Mouse (Mus musculus) gastrocnemius, adult 8-10 months (tissue): ENCODE data around the gene Gja3. TPM values are rescaled to one million over a fixed set of nuclear protein-coding genes. Genes with fewer than 3 reads are reported as not detected.

Source experiments
- DNase-seq, 2 experiments: peaks; one replicate each; pipeline ENCODE4 v3.0.0; 2022; ENCODE audit warnings: low spot score in 2 of 2
- total RNA-seq, 4 experiments: library from RNA; stranded (reverse); gene quantifications; 2 replicates each; pipeline ENCODE4 v1.2.4; 2022

Gja3 gene
- total RNA-seq: under 1 TPM in 1 of 4 experiments, not detected in 3; 0.11 TPM

DNA sequence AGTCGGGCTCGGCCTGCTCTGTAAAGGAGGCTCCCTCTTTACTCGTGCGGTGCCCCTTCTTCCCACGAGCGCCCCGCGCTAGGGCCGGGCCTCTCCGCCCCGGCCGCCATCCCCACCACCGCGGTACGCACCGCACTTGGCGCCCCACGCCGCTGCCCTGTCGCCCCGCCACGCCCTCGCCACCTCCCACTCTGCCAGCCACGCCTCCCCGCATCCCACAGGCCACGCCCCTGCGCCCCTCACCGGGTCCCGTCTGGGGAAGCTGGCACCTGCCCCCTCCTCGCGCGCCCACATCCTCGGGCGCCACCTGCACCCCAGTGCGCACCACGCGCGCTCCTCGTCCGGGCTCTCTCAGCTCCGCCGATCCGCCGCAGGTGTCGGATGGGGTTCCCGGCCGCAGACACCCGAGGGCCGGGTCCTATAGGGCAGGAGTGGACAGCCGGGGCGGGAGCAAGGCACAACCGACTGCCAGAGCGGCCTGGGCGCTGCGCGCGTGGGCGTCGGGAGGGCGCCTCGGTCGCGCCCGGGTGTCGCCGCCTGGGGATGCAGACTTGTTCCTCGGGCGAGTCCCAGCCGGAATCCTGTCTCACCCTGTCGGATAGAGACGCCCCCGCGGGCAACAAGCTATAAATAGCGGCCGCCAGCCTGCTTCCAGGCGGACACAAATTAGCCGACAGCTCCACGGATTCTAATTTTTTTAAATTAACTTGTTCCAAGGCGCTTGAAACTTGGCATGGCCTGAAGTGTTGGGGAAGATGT lies at the start of gene Gja3:
Gja3 (minus strand) TSS at position 538 of the 759 bp plus-strand sequence.
- DNase-seq: no peak

DNA sequence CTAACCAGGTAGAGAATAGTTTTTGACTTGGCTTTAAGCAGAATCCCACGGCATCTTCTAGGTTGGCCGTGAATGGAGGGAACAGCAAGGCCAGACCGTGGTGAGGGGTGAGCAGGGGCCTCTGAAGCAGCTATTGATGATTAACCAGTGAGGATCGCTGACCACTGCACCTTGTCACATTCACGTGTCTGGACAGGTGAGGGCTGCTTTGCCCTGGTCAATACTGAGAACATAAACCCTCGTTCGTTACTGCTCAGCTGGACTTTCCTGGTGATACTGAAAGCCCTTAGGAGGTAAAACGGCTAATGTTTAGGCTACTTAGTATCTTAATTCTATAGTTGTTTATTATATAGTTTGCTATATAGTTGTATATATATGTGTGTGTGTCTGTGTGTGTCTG lies 49.2 kb upstream of the Gja3 start:
- no peak for DNase-seq

DNA sequence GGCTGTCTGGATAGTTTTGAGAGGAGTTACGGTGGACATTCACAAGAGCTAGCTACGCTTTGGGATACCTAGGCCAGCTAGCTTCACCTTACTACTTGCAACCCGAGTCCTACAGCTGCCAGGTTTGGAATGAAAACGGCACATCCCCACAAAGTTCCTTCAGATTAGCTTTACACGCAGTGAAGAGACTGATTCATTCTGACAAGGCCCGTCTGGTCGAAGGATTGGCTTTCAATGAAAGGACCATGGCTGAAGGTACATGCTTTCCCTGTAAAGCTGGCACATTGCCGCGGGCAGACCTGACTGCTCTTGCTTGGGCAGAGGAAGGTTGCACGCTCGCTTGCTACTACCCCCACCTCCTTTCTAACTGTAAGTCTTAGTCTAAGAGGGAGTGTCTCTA lies 47.8 kb upstream of the Gja3 start:
- DNase-seq: no peak

DNA sequence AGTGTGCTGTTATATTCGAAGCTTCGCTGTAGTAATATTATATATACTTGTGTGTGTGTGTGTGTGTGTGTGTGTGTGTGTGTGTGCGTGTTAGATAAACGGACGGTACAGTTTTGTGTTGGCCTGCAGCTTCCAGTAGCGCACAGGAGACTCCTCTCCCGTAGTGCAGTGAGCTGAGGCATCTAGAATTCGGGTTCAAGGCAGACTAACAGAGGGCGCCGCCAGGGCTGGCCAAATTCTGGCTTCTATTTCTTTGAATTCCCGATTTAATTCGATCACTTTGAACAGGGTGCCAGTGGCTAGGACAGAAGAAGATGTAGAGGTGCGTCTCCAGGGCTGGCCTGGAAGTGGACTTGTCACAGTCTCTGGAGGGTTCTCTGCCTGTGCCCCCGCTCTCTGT lies 47.2 kb upstream of the Gja3 start:
- DNase-seq: no peak

DNA sequence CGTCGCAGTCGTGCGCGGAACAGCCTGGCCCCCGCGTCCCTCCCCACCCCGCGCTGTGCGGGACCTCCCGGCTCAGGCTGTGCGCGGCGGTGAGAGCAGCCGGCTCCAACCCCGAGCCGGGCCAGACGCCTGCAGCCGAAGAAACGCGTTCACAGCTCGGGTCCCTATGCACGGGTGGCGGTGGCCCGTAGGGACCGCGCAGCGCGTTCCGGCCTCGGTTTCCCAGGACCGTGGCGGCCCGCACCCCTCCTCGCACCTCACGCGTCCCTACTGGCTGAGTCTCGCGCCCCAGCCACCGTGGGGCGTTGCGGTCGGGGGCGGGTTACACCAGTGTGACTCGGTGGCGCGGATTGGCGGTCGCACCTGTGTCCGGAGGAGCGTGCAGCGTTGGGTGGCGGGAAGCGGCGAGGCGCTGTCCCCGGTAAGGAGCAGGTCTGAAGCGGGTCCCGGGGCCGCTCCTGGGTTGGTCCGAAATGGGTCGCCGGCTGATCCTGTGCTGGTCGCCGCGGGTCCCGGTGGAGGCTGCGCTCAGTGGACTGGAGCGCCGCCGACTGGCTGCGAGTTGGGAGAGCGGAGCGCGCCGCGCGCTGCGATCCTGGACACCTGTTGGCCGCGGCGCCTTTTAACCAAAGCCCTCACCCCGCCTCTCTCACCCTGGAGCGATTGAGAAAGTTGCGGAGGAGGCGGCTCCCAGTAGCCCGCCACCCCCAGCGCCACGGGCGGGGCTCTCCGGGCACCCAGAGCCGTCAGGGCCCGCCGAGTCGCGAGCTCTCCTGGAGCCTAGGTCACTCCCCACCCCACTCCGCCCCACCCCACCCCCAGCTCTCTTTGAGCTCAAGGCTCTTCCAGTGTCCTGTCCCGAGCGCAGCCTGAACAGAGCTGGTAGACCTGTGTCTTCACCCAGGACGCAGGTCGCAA lies 46.5 kb upstream of the Gja3 start, which contains the start of gene Gjb2:
Gjb2 (minus strand) TSS at position 597 of the 918 bp plus-strand sequence.
- no peak for DNase-seq

DNA sequence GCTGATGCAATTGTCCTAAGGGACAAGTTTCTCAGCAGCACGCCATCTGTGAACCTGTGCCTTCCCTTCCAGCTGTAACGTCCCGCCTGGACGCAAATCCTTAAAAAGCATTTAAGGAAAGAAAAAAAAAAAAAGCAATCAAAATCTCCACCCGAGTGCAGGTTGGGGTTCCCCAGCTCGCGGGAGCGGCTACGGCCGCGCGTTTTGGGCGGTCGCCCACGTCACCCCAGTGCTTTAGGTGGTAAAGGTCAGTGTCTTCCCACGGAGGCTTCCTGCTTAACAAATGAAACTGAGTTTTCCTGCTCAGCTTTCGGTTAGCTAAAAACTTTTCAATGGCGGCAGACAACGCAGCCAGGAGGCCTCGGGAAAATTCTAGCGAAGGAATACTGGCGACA lies 45.8 kb upstream of the Gja3 start:
- no peak for DNase-seq

DNA sequence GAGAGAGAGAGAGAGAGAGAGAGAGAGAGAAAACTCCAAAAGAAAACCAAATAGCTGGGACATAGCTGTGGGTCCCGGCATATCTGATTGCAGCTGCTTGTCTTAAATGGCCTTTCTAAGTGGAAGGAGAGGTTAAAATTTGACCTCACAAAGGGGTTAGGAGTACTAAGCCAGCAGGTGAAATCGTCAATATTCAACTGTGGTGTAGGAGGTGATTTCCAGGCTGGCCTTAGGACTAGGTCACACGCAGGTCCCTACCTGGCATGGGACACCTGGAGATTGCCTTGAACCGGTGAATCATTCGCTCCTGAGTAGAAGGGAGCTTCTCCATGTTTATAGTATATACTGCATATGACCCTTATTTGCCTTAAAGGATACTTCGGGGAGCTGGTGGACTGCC lies 45.2 kb upstream of the Gja3 start:
- DNase-seq: no peak

DNA sequence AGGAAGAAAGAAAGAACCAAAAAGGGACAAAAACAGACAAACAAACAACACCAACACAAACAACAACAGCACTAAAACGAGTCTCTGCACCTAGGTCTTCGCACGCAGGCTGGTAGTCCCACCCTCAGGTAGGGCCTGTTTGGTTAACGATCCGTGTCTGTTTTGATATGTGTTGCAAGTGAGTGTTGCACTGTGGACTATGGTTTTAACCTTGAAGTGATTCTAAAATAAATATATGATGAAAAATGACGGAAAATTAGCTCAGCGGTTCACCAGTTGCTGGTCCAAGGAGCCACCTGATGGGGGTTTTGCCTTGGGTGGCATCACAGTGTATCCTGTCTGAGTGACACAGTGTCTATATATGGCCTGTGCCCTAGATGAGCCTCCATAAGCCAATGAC lies 43.7 kb upstream of the Gja3 start:
- DNase-seq: no peak

DNA sequence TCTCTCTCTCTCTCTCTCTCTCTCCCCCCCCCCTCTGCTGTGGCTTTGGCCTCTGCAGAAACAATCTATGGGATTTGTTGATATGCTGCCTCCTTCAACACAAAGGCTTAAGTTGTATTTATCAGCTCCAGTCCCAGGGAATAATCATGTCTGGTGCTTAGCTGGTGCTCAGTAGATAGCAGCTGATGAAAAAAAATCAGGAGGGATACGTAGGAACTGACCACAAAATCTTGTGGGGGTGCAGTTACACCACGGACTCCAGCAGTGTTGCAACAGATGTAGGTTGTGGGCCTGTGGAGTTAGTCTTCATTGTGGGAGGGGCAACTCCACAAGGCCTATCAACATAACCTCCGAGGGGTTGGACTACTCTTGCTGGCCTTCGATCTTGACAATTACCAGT lies 38.0 kb upstream of the Gja3 start:
- DNase-seq: no peak

DNA sequence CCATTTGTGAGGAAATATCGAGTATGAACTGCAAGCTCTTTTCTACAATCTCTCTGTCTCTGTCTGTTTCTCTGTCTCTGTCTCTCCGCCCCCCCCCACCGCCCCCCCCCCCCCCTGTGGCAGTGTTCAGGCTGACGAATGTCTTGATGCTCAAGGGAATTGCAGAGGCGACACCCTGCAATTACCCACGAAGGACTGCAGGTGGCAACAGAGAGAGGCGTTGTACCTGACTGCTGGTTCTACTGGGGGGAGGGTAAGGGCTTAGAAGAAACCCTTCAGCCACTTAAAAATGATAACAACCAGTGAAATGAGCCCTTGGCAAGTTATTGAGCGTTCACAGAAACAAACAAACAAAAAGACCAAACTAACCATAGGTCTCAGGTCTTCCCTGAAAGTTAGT lies 35.1 kb upstream of the Gja3 start:
- DNase-seq: no peak

DNA sequence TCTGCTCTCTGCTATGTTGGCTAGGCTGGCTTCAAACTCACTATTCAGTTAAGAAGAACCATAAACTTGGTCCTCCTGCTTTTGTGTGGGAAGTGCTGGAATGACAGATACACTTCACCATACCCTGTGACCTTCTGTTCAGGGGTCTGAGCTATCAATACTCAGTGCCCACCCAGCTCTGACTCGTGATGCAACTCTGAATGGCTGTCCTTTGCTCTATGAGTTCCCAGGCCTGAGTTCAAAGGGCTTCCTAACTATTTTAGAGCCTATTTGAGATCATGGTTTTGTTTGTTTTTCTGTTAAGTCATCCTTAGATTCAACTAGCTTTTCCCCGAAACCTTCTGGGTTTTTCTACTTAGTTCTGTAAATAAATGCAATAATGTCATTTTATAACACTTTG lies 32.1 kb upstream of the Gja3 start:
- DNase-seq: no peak

DNA sequence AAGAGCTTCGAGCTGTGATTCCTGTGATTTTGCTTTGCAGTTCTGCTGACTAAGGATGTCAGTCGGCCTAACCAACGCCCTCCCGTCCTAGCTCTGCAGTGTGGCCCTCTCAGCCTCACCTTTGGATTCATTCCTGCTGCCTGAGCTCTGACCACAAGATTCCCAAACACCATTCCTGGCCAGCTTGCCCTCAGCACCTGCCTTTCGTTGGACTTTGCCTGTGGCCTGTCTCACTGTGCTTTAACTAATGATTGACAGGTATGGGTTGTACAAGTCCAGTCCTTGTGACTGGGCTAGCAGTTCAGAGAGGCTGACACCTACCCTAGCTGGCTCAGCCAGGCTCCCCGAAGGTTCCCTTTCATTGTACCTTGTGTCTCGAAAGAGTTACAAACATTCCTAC lies 31.2 kb upstream of the Gja3 start:
- DNase-seq: no peak

DNA sequence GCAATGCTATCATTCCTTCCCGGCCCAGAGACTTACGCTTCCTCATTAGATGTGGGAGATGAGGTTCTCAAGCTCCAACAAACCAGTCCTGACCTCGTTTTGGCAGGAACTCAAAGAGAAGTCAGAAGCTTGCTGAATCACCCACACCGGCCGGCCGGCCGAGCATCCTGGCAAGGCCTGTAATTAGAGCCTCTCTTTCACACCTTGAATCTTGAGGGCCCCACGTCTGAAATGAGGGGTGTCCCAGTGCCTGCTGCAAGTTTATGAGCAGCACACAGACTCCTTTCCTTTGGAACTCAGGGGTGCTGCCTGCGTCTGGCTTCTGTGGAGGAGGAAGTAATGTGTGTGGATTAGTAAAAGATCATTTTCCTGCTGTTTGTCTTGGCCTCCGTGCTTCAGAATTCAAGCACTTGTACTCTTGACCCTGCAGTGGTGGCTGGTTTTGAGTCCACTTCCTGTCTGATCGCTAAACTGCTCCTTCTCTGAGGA lies 26.3 kb upstream of the Gja3 start:
- DNase-seq: no peak

DNA sequence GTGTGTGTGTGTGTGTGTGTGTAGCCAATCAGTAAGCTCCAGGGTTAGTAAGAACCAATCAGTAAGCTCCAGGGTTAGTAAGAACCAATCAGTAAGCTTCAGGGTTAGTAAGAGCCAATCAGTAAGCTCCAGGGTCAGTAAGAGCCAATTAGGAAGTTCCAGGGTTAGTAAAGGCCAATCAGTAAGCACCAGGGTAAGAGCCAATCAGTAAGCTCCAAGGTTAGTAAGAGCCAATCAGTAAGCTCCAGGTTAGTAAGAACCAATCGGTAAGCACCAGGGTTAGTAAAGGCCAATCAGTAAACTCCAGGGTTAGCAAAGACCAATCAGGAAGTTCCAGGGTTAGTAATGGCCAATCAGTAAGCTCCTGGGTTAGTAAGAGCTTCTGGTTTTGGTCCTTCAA lies 25.0 kb upstream of the Gja3 start:
- DNase-seq: no peak

DNA sequence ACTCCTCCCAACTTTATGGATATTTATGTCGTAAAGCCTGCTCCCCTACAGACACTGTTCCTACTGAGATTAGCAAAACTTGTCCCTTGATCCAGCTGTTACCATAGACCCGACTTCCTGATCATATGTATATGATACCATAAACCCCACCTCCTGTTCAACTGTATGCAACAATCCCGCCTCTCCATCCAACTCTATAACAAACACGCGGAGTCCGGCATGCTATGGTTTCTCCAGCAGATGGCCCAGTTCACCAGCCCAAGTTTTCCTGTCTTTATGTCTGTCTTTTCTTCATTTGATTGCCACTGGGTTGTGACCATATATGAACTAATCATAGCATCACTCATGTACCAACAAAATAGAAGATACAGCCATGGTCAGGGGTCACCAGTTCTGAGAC lies 17.6 kb upstream of the Gja3 start:
- DNase-seq: no peak

DNA sequence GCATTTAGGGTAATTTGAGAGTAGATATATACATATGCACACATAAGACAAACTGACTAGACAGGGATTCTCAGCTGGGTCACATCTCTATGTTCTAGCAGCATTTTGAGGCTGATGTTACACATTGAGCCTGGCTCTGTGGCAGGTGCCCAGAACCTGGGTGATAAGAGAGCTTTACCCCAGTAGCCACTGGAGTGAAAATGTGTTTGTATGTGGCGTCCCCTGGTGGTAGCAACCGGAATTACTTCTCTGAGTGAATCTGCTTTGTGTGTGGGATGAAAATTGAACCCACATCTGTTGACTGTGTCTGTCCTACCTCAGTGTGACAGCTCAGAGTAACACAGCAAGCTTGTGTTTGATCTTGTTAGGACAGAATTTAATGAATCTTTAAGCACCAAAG lies 12.0 kb upstream of the Gja3 start:
- peak; percentile 9 to 14 for DNase-seq

DNA sequence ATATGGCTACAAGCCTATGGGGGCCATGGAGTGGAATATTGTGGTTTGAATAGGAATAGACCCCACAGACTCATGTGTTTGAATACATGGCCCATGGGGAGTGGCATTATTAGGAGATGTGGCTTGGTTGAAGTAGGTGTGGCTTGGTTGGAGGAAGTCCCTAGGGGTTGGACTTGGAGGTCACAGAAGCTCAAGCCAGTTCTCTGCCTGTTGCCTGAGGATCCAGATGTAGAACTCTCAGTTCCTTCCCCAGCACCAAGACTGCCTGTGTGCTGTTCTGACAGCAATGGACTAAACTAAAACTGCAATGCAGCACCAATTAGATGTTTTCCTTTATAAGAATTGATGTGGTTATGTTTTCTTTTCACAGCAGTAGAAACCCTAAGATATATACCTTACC lies 8.2 kb upstream of the Gja3 start:
- no peak for DNase-seq

DNA sequence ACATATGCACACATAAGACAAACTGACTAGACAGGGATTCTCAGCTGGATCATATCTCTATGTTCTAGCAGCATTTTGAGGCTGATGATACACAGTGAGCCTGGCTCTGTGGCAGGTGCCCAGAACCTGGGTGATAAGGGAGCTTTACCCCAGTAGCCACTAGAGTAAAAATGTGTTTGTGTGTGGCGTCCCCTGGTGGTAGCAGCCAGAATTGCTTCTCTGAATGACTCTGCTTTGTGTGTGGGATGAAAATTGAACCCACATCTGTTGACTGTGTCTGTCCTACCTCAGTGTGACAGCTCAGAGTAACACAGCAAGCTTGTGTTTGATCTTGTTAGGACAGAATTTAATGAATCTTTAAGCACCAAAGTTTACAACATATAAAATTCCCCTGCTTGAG lies 2.2 kb upstream of the Gja3 start:
- DNase-seq: peak; percentile 25 to 36

DNA sequence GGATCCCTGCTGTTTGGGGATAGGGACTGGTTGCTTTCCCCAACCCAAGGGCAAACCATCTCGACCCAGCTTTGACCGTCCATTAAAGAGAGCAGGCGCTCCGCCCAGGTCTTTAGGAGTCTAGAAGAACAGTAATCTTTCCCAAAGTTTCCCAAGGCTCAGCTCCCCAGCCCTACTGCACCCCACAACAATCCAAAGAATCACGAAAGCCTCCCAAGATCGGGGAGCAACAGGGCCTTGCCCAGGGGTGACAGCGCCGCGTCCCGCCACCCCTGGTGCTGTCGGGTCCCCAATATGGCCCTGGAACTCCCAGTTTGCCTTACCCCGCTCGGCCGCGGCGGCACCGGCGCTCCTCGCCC lies 717 bp downstream of the Gja3 start:
- DNase-seq: no peak

DNA sequence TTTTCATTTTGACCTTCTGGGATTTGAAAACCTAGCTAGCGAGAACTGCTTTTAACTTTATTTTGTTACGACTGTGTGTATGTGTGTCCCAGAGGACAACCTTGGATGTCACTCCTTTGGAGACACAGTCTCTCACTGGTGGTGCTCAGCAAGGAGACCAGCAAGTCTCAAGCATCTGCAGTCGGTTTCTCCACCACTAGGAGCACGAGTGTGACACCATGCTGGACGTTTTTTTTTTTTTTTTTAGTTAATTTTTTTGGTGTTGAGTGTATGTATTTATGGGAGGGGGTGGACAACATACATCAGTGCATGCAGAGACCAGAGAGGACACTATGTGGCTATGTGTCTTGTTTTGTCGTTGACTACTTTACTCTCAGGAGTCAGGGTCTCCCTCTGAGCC lies 5.2 kb downstream of the Gja3 start:
- no peak for DNase-seq

DNA sequence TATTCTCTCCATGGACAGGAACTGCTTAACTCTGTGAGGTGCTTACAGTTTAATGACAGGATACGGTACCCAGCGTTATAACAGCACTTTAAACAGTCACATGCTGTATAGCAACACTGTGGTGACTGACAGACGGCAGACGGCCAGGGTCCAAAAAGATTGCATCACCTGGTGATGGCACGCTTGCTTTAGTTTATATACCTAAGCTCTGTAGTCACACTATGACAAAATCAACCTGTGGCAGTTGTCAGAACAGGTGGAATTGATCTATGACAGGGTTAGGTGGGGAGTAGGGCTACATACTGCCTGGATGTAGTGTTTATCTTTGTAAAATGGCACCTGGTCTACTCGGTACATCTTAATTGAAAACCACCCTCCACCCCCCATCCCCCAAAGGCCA lies 14.0 kb downstream of the Gja3 start:
- DNase-seq: no peak

DNA sequence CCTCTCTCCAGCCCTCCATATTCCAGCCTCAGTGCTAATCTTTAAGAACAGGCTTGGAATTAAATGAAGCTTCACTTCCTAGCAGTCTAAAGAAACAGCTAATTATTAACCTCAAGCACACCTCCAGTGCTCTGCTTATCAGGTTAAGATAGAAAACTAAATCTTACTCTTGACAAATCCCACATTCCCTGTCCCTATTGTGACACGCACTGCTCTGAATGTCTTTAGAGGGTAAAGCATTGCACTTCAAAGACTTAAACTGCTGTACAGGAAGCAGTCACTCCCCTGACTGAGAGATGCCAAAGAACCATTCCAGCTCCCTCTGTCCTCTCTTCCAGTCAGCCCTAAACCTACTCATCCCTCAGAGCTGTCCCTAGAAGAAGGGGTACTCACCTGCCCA lies 16.5 kb downstream of the Gja3 start:
- no peak for DNase-seq
